Mouse (Mus musculus) adrenal gland, adult 2 months (tissue): ENCODE results near the gene Rtp4. TPM values are rescaled to one million over a fixed set of nuclear protein-coding genes. Genes with fewer than 3 reads are reported as not detected.

Experiments used
- DNase-seq: peaks from one replicate; pipeline ENCODE4 v3.0.0; 2021
- polyA plus RNA-seq: library from polyadenylated mRNA; depleted of rRNA; stranded (reverse); fragments of >200 nt; gene quantifications from 2 replicates; pipeline ENCODE4 v1.2.3, GENCODE M21; 2012
- total RNA-seq, 2 experiments: library from RNA; stranded (reverse); gene quantifications; 2 replicates each; pipeline ENCODE4 v1.2.3; 2021

Rtp4 gene
- total and polyA plus RNA-seq, 3 experiments = 10.2 to 15.3 (median 11.1) TPM

DNA sequence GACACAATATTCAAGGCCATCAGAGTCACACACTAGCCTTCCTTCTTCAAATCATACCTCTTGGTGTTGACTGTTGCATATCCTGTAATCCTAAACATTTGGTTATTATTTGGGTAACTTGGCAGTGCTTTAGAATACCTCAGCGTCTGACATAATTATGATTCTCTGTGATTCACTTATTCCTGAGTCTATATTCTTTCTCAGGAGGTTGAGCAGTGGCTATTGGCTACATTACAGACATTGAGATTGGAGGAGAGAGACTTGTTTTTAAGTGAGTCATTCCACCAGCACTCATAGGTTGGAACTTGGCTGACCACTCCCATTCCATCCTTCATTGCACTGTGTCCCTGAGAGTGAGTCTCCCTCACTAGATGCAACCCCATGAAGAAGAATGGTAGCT, 6.7 kb upstream of the Rtp4 start:
- DNase-seq = no peak

DNA sequence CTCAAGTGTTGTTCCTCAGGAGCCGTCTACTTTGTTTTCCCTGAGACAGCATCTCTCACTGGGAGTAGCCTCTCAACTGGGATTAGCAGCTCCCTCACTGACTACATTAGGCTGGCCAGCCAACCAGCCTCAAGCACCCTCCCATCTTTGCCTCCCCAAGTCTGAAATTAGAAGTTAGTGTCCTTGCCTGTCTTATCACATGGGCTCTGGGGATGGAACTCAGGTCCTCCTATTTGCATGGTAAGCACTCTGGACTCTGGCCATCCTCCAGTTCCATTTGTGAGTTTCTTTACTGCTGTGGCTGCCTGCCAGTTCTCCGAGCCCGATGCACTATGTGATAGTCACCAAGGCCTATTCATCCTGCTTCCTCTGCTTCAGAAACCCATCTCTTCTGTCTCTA, 4.3 kb upstream of the Rtp4 start:
- DNase-seq = peak; percentile 81

- no peak for DNase-seq
These were observed 3.5 kb upstream of the Rtp4 start for GRCm38 (mm10) chr16:23516606-23517005.

DNA sequence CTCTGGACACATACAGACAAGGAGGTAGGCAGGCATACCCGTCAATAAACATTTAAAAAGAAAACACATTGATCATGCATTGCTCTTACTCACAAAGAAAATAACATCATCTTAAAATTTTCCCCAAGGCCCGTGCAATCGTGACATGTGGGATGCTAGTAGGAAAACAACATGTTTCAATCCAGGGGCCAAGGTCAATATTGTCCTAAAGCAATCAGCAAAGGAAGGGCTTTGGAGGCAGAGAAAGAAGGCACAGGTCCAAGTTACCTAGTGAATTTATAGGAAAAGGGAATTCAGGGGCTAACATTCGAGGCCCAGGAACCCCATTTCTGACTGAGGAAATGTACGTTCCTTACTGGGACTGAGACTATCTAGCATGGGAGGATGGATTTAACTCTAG, 2.9 kb upstream of the Rtp4 start:
- no peak for DNase-seq

DNA sequence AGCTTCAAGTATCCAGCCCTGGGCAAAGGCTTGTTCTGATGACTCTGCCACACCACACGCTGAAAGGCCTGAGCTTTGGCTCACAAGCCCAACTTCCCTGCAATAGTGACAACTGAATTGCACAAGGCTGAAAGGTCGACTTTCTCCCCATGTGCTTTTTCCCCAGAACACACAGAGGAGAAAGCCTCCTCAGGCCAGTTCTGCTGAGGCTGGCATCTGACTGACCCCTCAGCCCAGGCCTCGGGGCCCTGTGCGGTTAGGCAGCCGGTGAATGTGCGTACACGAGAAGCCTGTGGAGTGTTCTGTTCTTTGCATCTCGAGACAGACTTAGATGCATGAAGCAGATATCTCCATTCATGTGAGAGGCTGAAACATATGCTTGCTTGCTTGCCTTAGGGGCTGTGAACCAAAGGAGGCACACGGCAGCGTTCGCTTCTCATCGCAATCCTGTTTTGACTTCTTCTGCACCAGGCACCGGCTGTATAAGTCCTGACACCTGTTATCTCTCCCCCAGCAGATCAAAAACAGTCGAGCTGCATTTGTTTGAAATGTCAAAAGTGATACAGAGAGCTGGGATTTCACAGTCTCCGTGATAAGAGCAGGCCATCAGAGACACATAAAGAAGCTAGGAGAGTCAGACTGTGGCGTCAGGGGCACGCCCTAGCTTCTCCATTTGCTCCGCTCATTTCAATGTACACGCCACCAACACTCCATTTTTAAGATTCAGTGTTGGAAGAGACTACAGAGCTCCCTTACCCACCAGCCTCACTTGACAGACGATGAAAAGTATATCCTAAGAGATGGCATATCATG, 2.1 kb upstream of the Rtp4 start:
- DNase-seq = peak; percentile 72

- peak; percentile 82 for DNase-seq
These were observed 1.3 kb upstream of the Rtp4 start for GRCm38 (mm10) chr16:23518567-23519369.

GRCm38 (mm10) chr16:23519771-23520170, 320 bp upstream of the Rtp4 start:
- DNase-seq = no peak

GRCm38 (mm10) chr16:23521092-23521491, 1.0 kb downstream of the Rtp4 start:
- DNase-seq = no peak

- DNase-seq = no peak
These were observed 2.0 kb downstream of the Rtp4 start for GRCm38 (mm10) chr16:23522081-23522480.

GRCm38 (mm10) chr16:23529186-23529585, 9.1 kb downstream of the Rtp4 start:
- DNase-seq = no peak

GRCm38 (mm10) chr16:23533707-23534106, 13.6 kb downstream of the Rtp4 start:
- DNase-seq = no peak

GRCm38 (mm10) chr16:23541046-23541445, 21.0 kb downstream of the Rtp4 start:
- DNase-seq = no peak

DNA sequence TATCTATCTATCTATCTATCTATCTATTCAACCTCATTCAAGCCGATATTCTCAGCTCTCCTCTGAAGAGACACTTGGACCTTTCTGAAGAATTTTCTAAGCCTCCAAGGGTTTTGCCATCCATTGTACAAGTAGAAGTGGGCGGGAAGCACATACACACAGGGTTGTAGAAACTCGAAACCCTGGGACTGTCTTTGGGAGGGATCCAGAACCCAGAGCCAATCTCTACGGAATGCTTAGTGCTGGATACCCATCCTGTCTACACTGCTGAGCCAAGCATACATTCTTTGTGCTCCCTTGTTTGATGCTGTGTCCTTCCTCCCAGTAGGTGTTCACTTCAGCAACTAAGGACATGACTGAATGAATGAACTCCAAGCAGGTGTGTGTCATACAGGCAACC, 22.8 kb downstream of the Rtp4 start:
- DNase-seq = no peak

- no peak for DNase-seq
These were observed 24.3 kb downstream of the Rtp4 start for GRCm38 (mm10) chr16:23544361-23544760.

DNA sequence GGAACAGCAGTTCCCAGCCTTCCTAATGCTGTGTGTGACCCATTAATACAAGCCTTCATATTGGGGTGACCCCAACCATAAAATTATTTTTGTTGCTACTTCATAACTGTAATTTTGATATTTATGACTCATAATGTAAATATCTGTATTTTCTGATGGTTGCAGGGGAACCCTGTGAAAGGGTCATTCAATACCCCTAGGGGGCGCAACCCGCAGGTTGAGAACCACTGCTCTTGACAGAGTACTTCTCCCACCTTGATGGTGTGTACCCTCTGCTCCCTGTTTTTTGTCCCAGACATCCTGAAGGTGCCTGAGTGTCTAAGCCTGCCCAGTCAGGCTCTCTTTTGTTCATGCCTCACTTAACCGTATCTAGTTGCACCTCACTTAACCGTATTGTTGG, 27.7 kb downstream of the Rtp4 start:
- DNase-seq = no peak

- DNase-seq = peak; percentile 39
These were observed 30.4 kb downstream of the Rtp4 start for GRCm38 (mm10) chr16:23550346-23550980.

DNA sequence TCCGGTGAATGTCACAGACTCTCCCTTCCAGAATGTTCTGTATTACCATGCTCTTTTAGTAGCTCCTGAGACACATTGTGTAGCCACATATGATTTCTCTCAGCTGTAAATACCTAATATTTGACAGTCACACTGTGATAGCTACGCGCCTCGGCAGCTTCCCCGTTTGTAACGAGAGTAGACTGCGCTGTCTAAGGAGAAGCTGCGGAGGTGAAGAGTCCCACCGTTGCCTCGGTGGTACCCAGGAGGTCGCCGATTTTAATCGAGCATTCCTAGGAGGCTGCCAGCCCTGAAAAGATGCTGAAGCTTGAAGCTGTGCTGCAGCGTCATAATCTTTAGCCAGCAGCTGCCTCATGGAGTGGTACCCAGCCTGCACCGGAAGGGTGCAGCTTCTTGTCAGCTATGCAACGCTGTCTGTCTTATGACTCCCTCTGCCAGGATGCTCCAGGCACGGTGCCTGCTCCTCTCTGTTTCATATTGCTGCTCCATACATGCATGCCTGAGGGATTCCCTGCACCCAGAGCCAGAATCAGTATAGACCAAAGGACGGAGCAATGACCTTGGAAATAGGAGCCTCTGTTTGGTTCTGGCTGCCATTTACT, 31.0 kb downstream of the Rtp4 start:
- DNase-seq = no peak

DNA sequence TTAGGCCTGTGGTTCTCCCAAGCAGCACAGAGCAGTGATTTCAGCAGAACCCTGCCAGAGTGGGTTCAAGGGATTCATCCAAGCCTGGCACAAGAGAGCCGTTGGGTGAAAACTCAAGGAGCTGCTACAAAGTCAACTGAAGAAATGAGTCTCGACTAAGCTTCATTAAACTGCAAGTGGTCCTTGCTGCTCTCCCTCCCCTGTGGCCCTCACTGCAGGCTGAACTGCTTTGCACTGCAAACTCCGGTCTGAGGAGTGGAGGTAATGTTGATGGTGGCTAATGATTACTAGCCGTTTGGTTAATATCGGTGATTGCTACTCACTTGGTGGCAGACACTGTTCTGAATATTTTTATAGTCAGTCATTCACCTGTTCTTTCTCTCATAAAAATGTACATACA, 34.6 kb downstream of the Rtp4 start:
- no peak for DNase-seq

GRCm38 (mm10) chr16:23557195-23557594, 37.1 kb downstream of the Rtp4 start:
- DNase-seq = no peak

GRCm38 (mm10) chr16:23557669-23558068, 37.6 kb downstream of the Rtp4 start:
- DNase-seq = no peak

GRCm38 (mm10) chr16:23568369-23568958, 48.4 kb downstream of the Rtp4 start:
- DNase-seq = peak; percentile 15

GRCm38 (mm10) chr16:23574561-23574960, 54.5 kb downstream of the Rtp4 start:
- no peak for DNase-seq
